Mouse (Mus musculus): ENCODE measurements around the gene Atg14.

Gene Atg14

GRCm38 (mm10) chr14:47508035-47508434 is 62.4 kb downstream of the Atg14 start:
- DNase-seq (ENCODE audit: low read depth in 2 of 2, low spot score in 2 of 2): no peak

- no peak for DNase-seq (ENCODE audit: low read depth in 2 of 2, low spot score in 2 of 2)
Measured at GRCm38 (mm10) chr14:47506676-47507075, 63.8 kb downstream of the Atg14 start.

GRCm38 (mm10) chr14:47504036-47504435 is 66.4 kb downstream of the Atg14 start:
- DNase-seq (ENCODE audit: low read depth in 2 of 2, low spot score in 2 of 2): no peak

DNA sequence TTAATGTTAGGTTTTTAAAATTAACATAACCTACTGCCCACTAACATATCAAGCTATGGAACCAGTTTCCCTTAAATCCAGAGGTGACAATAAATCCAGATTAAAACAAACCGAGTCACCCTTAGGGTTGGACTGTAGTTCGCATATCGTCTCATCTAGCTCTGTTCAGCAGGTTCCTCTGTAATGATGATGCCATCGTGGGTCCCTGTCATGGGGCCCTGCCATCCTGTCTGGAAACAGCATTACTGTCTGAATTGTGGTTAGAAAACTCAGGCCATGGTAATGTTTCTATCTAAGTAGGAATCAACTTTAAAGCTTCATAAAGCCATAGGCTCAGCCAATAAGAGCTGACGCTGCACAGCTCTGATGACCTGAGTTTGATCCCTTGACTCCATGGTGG is 71.8 kb downstream of the Atg14 start:
- DNase-seq (ENCODE audit: low read depth in 2 of 2, low spot score in 2 of 2): no peak

DNA sequence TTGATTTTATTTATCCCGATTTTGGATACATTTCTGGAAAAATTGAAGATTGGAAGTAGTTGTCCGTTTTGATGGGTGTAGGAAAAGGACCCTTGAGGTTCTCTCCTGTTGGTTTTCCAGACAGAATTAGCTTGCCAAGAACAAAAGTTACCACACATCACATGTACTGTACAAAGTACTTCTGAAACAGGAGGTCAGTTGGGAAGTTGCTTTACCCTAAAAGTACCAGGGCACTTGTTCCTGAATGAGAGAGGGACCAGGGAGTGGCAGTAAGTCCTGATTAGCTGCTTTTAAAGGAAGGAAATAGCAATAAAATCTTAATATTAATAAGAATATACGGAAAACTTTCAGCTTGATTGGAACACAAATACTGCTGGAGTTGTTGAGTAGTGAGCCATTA is 73.3 kb downstream of the Atg14 start:
- no peak for DNase-seq (ENCODE audit: low read depth in 2 of 2, low spot score in 2 of 2)

DNA sequence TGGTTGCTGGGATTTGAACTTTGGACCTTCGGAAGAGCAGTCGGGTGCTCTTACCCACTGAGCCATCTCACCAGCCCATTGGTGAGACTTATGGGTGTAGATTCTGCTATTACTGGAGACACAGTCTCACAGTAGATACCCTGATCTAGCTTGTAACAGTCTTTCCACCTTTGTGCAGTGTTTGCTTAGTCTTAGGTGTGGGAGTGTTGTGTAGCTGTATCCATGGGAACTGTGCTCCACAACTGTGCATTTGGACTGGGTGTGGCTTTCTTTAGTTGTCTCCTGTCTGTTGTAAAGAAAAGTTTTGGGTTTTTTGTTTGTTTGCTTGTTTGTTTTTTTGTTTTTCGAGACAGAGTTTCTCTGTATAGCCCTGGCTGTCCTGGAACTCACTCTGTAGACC is 74.5 kb downstream of the Atg14 start:
- DNase-seq (ENCODE audit: low read depth in 2 of 2, low spot score in 2 of 2): no peak

GRCm38 (mm10) chr14:47493592-47494361 is 76.7 kb downstream of the Atg14 start:
- no peak for DNase-seq (ENCODE audit: low read depth in 2 of 2, low spot score in 2 of 2)

Measured in CD8-positive naive resting alpha-beta T cell, adult 2 months (primary cell).